Mouse (Mus musculus): ENCODE data around the gene Ctnna2. TPM values are rescaled to one million over a fixed set of nuclear protein-coding genes. Genes with fewer than 3 reads are reported as not detected.

Gene Ctnna2
- polyA plus RNA-seq, 1 experiment: 0.02 TPM

DNA sequence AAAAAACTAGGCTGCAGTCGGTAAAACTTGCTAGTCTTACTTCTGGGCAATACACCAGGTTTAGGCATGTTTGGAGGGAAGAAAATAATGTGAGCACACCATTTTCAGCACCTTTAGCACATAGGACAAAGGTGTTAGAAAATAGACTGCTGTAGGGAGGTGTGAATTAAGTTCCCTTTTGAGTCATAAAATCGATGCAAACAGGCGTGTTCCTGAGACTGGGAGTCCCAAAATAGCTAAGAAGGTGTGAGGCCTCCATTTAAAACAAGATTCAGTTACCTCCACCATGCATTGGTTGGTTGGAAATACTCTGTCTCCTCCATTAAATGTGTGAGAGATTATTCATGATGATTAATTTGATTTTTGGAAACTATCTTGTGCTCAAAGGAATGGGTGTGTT lies 50.1 kb downstream of the Ctnna2 start:
- Histone ChIP-seq H3K4me1 (ENCODE audit: control insufficient read depth, insufficient read depth, low read length) (no peaks in the 10 kb centered on the region), H3K4me3 (replicated peaks; ENCODE audit: extremely low read depth, low read depth, low read length) (no peak overlapping the region)
- DNase-seq: no peak
- 72% methylated on average over 3 of the region's 3 CpGs for WGBS
- no peak for TF ChIP-seq CTCF (IDR thresholded peaks at IDR 0.05; ENCODE audit: insufficient read depth, low read length)
- no peak for TF ChIP-seq POLR2A (IDR thresholded peaks at IDR 0.05; ENCODE audit: borderline replicate concordance, extremely low read depth, low read depth, low read length)

DNA sequence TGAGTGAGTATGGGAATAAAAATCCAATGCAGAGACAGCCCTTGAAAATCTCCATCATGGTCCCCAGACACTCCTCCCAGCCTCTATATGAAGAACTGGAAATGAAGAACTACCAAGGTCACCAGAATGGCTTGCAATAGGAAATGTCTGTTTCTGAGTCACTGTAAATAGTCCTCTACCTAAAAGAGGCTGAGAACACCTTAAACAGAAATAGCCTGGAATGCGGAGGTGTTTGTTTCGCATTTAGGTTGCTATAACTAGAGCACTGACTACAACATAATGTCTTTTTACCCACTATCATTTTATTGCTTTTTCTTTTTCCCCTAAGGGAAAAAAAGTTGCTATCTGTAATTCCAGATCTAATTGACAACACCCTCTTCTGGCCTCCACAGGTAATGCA lies 106.3 kb downstream of the Ctnna2 start:
- Histone ChIP-seq H3K4me3 (replicated peaks; ENCODE audit: extremely low read depth, low read depth, low read length) (no peak overlapping the region), H3K4me1 (ENCODE audit: control insufficient read depth, insufficient read depth, low read length) (no peaks in the 10 kb centered on the region)
- no peak for DNase-seq
- WGBS: 97% methylated on average over 2 of the region's 2 CpGs
- TF ChIP-seq CTCF (IDR thresholded peaks at IDR 0.05; ENCODE audit: insufficient read depth, low read length): no peak
- no peak for TF ChIP-seq POLR2A (IDR thresholded peaks at IDR 0.05; ENCODE audit: borderline replicate concordance, extremely low read depth, low read depth, low read length)

DNA sequence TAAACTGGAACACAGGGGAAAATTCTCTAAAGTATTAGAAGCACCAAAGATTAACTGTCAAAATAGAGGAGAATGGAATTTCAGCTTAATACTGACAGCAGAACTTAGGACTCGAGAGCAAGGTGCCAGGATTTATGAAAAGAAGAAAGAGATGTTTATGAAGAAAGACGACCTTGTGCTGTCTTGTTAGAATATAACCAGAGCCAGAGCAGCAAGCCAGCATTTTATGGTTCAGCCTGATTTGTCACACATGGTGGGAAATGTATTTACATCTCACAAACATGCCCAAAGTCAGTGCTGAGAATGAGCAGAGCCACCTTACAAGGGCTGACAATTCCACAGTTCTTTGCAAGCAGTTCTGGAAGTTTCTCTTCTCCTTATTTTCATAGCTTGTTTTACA lies 110.2 kb downstream of the Ctnna2 start:
- DNase-seq: no peak
- Histone ChIP-seq H3K4me3 (replicated peaks; ENCODE audit: extremely low read depth, low read depth, low read length) (no peak overlapping the region), H3K4me1 (ENCODE audit: control insufficient read depth, insufficient read depth, low read length) (no peaks in the 10 kb centered on the region)
- 29% methylated on average over 2 of the region's 2 CpGs for WGBS
- TF ChIP-seq POLR2A (IDR thresholded peaks at IDR 0.05; ENCODE audit: borderline replicate concordance, extremely low read depth, low read depth, low read length) (no peak), CTCF (IDR thresholded peaks at IDR 0.05; ENCODE audit: insufficient read depth, low read length) (no peak)

DNA sequence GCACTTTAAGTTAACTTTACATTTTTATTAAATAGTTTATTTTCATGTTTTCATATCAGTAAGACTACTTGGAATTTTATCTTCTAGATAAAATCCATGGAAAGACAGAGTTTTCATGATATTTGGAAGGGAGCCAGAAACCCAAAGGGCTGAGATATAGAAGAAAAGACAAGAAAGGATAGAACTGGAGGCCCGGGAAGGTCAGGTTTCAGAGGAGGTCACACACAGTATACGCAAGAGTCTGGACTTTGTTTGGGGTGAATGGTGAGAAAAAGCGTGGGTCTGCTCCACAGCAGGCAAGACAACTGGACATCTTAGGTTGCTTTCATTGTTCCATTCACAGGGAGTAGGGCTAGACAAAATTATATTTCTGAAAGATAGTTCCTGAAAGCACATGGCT lies 111.4 kb downstream of the Ctnna2 start:
- no peak for DNase-seq
- 50% methylated on average over 3 of the region's 3 CpGs for WGBS

DNA sequence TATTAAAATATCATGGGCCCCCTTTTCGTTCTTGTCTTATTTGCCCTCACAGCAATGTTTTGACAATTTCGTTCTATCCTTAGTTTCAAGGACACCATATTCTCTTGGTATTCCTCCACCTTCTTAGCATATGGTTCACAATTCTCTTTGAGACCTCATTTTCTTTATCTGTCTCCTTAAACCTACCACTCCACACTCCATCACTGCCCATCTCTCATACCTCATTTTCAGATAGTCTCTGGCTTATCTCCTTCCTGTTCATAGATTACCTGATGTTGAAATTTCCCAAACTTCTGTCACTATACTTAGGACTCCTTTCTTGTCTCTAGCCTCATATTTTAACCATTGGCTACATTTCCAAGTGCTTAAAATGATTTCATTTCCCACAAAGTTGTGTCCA lies 116.1 kb downstream of the Ctnna2 start:
- DNase-seq: no peak
- TF ChIP-seq POLR2A (IDR thresholded peaks at IDR 0.05; ENCODE audit: borderline replicate concordance, extremely low read depth, low read depth, low read length) (no peak), CTCF (IDR thresholded peaks at IDR 0.05; ENCODE audit: insufficient read depth, low read length) (no peak)
- no peak overlapping the region for H3K4me3 ChIP-seq (replicated peaks; ENCODE audit: extremely low read depth, low read depth, low read length)
- WGBS: 56% methylated on average over 2 of the region's 2 CpGs
- H3K4me1 ChIP-seq (ENCODE audit: control insufficient read depth, insufficient read depth, low read length): no peaks in the 10 kb centered on the region

More for the DNA sequence above, 111.4 kb downstream of the Ctnna2 start:
- no peak overlapping the region for H3K4me3 ChIP-seq (replicated peaks; ENCODE audit: extremely low read depth, low read depth, low read length)
- TF ChIP-seq POLR2A (IDR thresholded peaks at IDR 0.05; ENCODE audit: borderline replicate concordance, extremely low read depth, low read depth, low read length) (no peak), CTCF (IDR thresholded peaks at IDR 0.05; ENCODE audit: insufficient read depth, low read length) (no peak)
- H3K4me1 ChIP-seq (ENCODE audit: control insufficient read depth, insufficient read depth, low read length): no peaks in the 10 kb centered on the region

DNA sequence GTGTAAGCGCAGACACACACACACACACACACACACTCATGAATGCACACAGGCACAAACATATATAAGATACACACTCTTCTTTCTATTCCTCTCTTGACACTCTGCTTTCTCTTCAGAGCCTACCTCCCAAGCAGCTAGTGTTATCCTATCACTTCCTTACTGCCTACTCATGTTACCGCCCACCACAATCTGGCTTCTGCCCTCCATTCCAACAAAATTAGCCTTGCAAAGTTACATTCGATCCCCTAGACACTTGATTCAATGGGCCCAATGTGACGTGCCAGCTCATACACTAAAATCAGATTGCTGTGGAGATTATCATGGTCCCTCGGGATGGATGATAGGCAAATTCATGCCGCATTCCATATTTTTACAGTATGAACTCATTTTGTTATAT lies 116.7 kb downstream of the Ctnna2 start:
- WGBS: 66% methylated on average over 6 of the region's 6 CpGs
- TF ChIP-seq POLR2A (IDR thresholded peaks at IDR 0.05; ENCODE audit: borderline replicate concordance, extremely low read depth, low read depth, low read length) (no peak), CTCF (IDR thresholded peaks at IDR 0.05; ENCODE audit: insufficient read depth, low read length) (no peak)
- Histone ChIP-seq H3K4me1 (ENCODE audit: control insufficient read depth, insufficient read depth, low read length) (no peaks in the 10 kb centered on the region), H3K4me3 (replicated peaks; ENCODE audit: extremely low read depth, low read depth, low read length) (no peak overlapping the region)
- DNase-seq: no peak

DNA sequence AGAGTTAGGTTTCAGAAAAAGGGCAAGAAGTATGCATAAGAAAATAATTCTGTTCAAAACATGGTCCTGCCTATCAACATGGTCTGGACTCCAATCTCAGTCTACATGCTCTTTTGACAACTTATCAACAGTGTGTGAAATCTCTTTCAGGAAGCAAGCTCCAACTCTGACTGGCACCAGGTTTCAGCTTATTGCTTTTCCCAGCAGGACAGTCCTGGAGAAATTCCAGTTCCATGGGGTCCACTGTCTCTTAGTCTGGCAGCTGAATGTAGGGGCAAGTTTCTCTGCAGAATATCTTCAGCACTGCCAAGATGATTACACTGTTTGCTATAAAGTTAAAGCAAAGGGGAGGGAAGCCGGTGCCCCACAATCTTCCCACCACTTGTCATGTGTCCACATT lies 130.1 kb downstream of the Ctnna2 start:
- H3K4me1 ChIP-seq (ENCODE audit: control insufficient read depth, insufficient read depth, low read length): no peaks in the 10 kb centered on the region
- no peak for DNase-seq
- no peak overlapping the region for H3K4me3 ChIP-seq (replicated peaks; ENCODE audit: extremely low read depth, low read depth, low read length)
- TF ChIP-seq CTCF (IDR thresholded peaks at IDR 0.05; ENCODE audit: insufficient read depth, low read length): no peak
- TF ChIP-seq POLR2A (IDR thresholded peaks at IDR 0.05; ENCODE audit: borderline replicate concordance, extremely low read depth, low read depth, low read length): no peak
- WGBS: 81% methylated on average over 1 of the region's 1 CpGs

DNA sequence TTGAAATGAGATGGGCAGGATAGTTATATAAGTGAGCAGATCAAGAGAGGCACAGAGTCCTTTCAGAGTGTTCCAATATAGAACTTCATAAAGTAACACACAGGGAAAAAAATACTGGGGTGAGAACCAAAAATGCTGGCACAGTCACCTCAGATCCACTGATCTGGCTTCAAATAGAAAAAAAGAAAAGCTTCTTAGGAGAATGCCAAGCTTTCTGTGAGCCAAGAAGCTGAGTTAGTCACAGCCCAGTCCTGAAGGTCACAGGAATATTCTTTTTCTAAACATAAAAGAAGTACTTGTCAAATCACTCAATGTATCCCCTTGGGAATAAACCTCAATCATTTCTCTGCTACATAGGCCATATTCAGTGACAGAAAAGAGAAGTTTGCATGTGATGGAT lies 130.7 kb downstream of the Ctnna2 start:
- TF ChIP-seq POLR2A (IDR thresholded peaks at IDR 0.05; ENCODE audit: borderline replicate concordance, extremely low read depth, low read depth, low read length): no peak
- TF ChIP-seq CTCF (IDR thresholded peaks at IDR 0.05; ENCODE audit: insufficient read depth, low read length): no peak
- Histone ChIP-seq H3K4me3 (replicated peaks; ENCODE audit: extremely low read depth, low read depth, low read length) (no peak overlapping the region), H3K4me1 (ENCODE audit: control insufficient read depth, insufficient read depth, low read length) (no peaks in the 10 kb centered on the region)
- DNase-seq: no peak

DNA sequence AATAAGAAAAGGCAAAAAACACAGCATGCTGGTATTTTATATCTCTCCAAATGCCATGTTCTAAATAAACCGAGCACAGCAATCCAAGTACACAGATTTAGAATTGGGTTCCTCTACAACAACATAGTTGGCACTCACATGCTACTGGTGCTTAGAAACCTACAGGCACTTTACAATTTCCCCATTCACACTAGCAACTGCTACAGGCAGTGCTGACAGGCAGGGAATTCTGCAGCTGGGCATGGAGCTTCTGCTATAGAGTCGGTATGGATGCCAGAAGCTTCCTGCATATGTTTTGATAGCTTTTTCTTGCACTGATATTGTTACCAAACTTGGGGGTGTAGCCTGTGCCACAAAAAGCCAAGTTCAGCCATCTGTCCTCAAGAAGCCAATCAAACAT lies 131.8 kb downstream of the Ctnna2 start:
- no peak for DNase-seq
- no peaks in the 10 kb centered on the region for H3K4me1 ChIP-seq (ENCODE audit: control insufficient read depth, insufficient read depth, low read length)
- 81% methylated on average over 2 of the region's 2 CpGs for WGBS
- TF ChIP-seq CTCF (IDR thresholded peaks at IDR 0.05; ENCODE audit: insufficient read depth, low read length) (no peak), POLR2A (IDR thresholded peaks at IDR 0.05; ENCODE audit: borderline replicate concordance, extremely low read depth, low read depth, low read length) (no peak)
- no peak overlapping the region for H3K4me3 ChIP-seq (replicated peaks; ENCODE audit: extremely low read depth, low read depth, low read length)

DNA sequence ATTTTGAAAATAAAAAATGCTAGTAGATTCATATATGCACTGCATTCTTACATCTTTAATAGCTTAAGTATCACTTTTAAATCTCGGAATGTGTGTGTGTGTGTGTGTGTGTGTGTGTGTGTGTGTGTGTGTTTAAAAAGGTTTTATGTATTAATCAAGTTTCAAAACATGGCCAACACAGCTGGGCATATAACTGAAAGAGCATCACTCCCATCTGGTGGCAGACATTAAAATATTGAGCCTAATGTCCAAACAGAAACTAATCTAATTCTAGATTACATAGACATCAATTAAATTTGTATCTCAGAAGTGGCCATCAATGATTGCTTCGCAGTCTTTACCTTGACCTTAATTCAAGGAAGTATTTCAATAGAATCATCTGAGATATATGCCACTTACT lies 140.4 kb downstream of the Ctnna2 start:
- Histone ChIP-seq H3K4me3 (replicated peaks; ENCODE audit: extremely low read depth, low read depth, low read length) (no peak overlapping the region), H3K4me1 (ENCODE audit: control insufficient read depth, insufficient read depth, low read length) (no peaks in the 10 kb centered on the region)
- no peak for DNase-seq
- 75% methylated on average over 2 of the region's 2 CpGs for WGBS
- TF ChIP-seq CTCF (IDR thresholded peaks at IDR 0.05; ENCODE audit: insufficient read depth, low read length) (no peak), POLR2A (IDR thresholded peaks at IDR 0.05; ENCODE audit: borderline replicate concordance, extremely low read depth, low read depth, low read length) (no peak)

DNA sequence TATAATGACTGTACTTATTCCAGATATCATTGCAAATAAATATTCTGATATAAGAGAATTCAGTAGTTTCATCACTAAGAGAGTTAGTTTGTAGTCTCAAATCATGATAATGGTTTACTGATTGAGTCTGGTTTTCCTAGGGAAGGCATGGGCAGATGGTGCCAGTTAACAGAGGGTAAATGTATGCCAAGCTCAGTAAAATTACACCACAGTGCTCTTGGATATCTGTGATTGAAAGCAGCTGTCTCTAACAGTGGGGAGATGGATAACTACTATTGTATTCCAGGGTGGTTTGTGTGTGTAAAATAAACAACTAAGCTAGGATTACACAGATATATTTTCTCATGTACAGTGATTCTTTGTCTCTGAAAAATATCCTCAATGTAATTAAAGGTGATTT lies 140.8 kb downstream of the Ctnna2 start:
- H3K4me1 ChIP-seq (ENCODE audit: control insufficient read depth, insufficient read depth, low read length): no peaks in the 10 kb centered on the region
- H3K4me3 ChIP-seq (replicated peaks; ENCODE audit: extremely low read depth, low read depth, low read length): no peak overlapping the region
- TF ChIP-seq CTCF (IDR thresholded peaks at IDR 0.05; ENCODE audit: insufficient read depth, low read length): no peak
- TF ChIP-seq POLR2A (IDR thresholded peaks at IDR 0.05; ENCODE audit: borderline replicate concordance, extremely low read depth, low read depth, low read length): no peak
- DNase-seq: no peak

Data from lung, adult 2 months (tissue).